Mouse (Mus musculus) forebrain, embryonic 14.5 days (tissue): ENCODE measurements around the gene Tmprss4. TPM values are rescaled to one million over a fixed set of nuclear protein-coding genes. Genes with fewer than 3 reads are reported as not detected.

ENCODE experiments used
- ATAC-seq: fragments of 200-750 bp; cut with Nextera tagmentation; 2 replicates; pipeline ENCODE4 v1.8.0; 2017; ENCODE audit warnings: mild to moderate bottlenecking, moderate library complexity
- DNase-seq: peaks from one replicate; pipeline ENCODE4 v3.0.0-alpha.2; 2015; ENCODE audit warnings: low spot score
- H3K27ac ChIP-seq: fragments of 300-500 bp; sonication (generic); 2 replicates; pipeline ENCODE4 v1.5.1; 2014; ENCODE audit warnings: low read depth, mild to moderate bottlenecking, control low read depth, low read length, moderate library complexity
- H3K27me3 ChIP-seq: fragments of 300-500 bp; sonication (generic); replicated peaks from 2 replicates; pipeline ENCODE4 v1.6.1; 2014; ENCODE audit warnings: low read length, control low read depth, mixed read lengths; ENCODE audit not compliant: control insufficient read depth, insufficient read depth
- H3K36me3 ChIP-seq: fragments of 300-500 bp; sonication (generic); 2 replicates; pipeline ENCODE4 v1.6.1; 2014; ENCODE audit warnings: low read length, control low read depth; ENCODE audit not compliant: control insufficient read depth, insufficient read depth
- H3K4me1 ChIP-seq: fragments of 300-500 bp; sonication (generic); 2 replicates; pipeline ENCODE4 v1.6.1; 2014; ENCODE audit warnings: antibody characterized with exemption, low read length, control low read depth; ENCODE audit not compliant: control insufficient read depth, insufficient read depth
- H3K4me2 ChIP-seq: fragments of 300-500 bp; sonication (generic); 2 replicates; pipeline ENCODE4 v1.6.1; 2014; ENCODE audit warnings: mild to moderate bottlenecking, control low read depth, low read length
- H3K4me3 ChIP-seq: fragments of 300-500 bp; sonication (generic); 2 replicates; pipeline ENCODE4 v1.5.1; 2014; ENCODE audit warnings: low read depth, low read length, control low read depth
- H3K9ac ChIP-seq: fragments of 300-500 bp; sonication (generic); 2 replicates; pipeline ENCODE4 v1.6.1; 2014; ENCODE audit warnings: mild to moderate bottlenecking, low read length, control low read depth, moderate library complexity
- H3K9me3 ChIP-seq: fragments of 300-500 bp; sonication (generic); replicated peaks from 2 replicates; pipeline ENCODE4 v1.6.1; 2016; ENCODE audit warnings: low read length, control low read depth, mixed read lengths; ENCODE audit not compliant: control insufficient read depth
- WGBS: fragments of 180-500 bp; shearing (Covaris S2); extraction: QIAGEN DNeasy Blood & Tissue Kit; methylation state at CpG from one replicate; pipeline ENCODE4 v1.1.7; 2014; 5-methylcytosine and 5-hydroxymethylcytosine counted together
- polyA plus RNA-seq: library from polyadenylated mRNA; unstranded; fragments of >200 nt; fragmentation: Nextera tagmentation; extraction: Ambion mirVana; gene quantifications from 2 replicates; pipeline ENCODE4 v1.2.1, GENCODE M21; 2014

The Tmprss4 gene
- not detected in 2 replicates for polyA plus RNA-seq

- DNase-seq (no peak), ATAC-seq (no peak)
- WGBS, result 78% methylated on average over 8 of the region's 8 CpGs
Measured at GRCm38 (mm10) chr9:45203797-45204410, at the start of gene Tmprss4. Gene Tmprss4, minus strand, starts transcription at chr9:45204092.

DNA sequence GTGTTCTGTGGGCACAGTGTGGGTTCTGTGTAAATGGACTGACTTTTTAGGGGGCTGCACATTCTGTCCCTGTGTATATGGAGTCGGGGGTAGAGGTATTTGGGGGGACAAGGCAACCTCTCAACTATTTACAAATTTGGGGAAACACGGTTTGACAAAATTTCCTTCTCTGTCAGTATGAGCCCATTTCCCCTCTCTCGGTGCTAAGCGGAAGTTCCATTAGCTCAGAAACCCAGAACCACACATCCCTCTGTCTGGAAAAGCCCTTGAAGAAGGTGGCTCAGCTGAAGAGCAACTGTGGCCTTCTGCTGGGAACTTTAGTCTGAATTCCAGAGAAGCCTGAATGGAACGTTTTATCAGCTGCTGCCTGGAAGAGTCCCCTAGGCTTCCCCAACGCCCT lies 48.5 kb upstream of the Tmprss4 start:
- H3K9ac ChIP-seq, result no peak overlapping the region
- H3K4me3 ChIP-seq, result no peak overlapping the region
- H3K36me3 ChIP-seq, result no peaks in the 10 kb centered on the region
- H3K9me3 ChIP-seq, result no peaks in the 10 kb centered on the region
- no peak overlapping the region for H3K4me2 ChIP-seq
- ATAC-seq (no peak), DNase-seq (no peak)
- H3K27ac ChIP-seq, result no peak overlapping the region
- H3K4me1 ChIP-seq, result no peaks in the 10 kb centered on the region
- H3K27me3 ChIP-seq, result no peaks in the 10 kb centered on the region
- 72% methylated on average over 6 of the region's 6 CpGs for WGBS

More at GRCm38 (mm10) chr9:45203797-45204410, at the start of gene Tmprss4:
- Histone ChIP-seq H3K4me1 (no peaks in the 10 kb centered on the region), H3K27ac (no peak within 1 kb of the TSS), H3K36me3 (no peaks in the 10 kb centered on the region), H3K27me3 (no peaks in the 10 kb centered on the region), H3K4me2 (no peak within 1 kb of the TSS), H3K9me3 (no peaks in the 10 kb centered on the region), H3K9ac (no peak within 1 kb of the TSS), H3K4me3 (no peak within 1 kb of the TSS)

DNA sequence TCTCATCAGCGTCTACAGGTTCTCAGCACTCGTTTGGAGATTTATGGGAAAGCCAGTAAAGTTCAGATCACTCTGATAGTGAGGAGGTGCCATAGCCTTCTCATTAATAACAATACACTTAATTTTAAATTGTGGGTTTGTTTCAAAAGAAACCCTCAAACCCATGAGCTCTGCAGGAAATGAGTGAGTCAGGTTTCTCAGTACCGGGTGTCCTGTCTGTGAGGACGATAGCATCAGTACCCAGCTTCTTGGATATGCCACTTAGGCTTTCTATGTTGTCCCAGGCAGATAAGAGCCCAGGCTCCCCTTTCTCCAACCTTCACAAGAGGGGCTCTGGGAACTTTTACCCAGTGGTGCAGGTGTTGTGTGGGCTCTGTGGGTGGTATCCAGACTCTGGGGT lies 48.1 kb upstream of the Tmprss4 start:
- no peaks in the 10 kb centered on the region for H3K27me3 ChIP-seq
- no peak overlapping the region for H3K9ac ChIP-seq
- WGBS, result 80% methylated on average over 4 of the region's 4 CpGs
- no peak for ATAC-seq
- H3K9me3 ChIP-seq, result no peaks in the 10 kb centered on the region
- no peak overlapping the region for H3K4me3 ChIP-seq
- H3K36me3 ChIP-seq, result no peaks in the 10 kb centered on the region
- H3K4me1 ChIP-seq, result no peaks in the 10 kb centered on the region
- no peak for DNase-seq
- H3K4me2 ChIP-seq, result no peak overlapping the region
- no peak overlapping the region for H3K27ac ChIP-seq

DNA sequence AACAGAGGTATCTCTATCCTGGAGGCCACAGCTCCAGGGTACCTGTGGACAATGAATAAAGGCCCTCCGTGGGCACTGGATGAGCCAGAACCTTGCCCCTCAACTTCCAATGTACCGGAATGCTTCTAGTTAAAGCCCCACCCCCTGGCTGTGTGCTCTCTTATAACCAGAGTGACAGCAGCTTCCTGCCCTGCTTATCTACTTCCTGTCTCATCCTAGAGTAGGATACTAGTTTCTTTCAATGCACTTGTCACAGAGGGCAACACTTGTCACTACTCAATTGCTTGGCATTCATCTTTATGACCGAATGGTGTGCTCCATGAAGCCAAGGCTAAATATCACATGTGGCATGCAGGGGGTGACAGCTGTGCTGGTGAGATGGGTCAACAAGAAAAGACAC lies 47.4 kb upstream of the Tmprss4 start:
- 89% methylated on average over 3 of the region's 3 CpGs for WGBS
- no peak for ATAC-seq
- H3K36me3 ChIP-seq, result no peaks in the 10 kb centered on the region

DNA sequence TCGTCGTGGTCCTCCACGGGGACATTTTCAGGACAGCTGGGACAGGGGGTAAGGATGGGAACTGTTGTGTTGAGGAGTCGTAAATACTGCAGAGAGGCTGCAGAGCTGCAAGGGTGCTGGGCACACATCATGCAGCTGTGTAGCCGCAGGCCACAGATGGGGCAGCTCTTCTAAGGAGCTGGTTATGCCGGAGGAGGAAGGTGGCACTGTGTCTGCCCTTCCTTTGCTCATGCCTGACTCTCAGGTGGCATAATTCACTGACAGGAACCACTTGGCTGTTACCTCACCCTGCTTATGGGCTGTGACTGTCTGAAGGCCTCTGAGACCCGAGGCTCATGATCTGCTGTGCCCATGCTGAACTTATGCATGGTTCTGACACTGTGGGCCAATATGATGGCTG lies 46.4 kb upstream of the Tmprss4 start:
- ATAC-seq, result no peak
- WGBS, result 83% methylated on average over 7 of the region's 7 CpGs
- no peak overlapping the region for H3K4me2 ChIP-seq
- no peak overlapping the region for H3K9ac ChIP-seq
- no peaks in the 10 kb centered on the region for H3K36me3 ChIP-seq
- no peak for DNase-seq
- no peaks in the 10 kb centered on the region for H3K9me3 ChIP-seq
- H3K4me3 ChIP-seq, result no peak overlapping the region
- no peaks in the 10 kb centered on the region for H3K27me3 ChIP-seq
- no peak overlapping the region for H3K27ac ChIP-seq
- no peaks in the 10 kb centered on the region for H3K4me1 ChIP-seq

More for the DNA sequence above, 47.4 kb upstream of the Tmprss4 start:
- H3K27me3 ChIP-seq, result no peaks in the 10 kb centered on the region
- no peak overlapping the region for H3K27ac ChIP-seq
- H3K4me1 ChIP-seq, result no peaks in the 10 kb centered on the region
- no peak for DNase-seq
- no peaks in the 10 kb centered on the region for H3K9me3 ChIP-seq
- no peak overlapping the region for H3K4me2 ChIP-seq
- H3K4me3 ChIP-seq, result no peak overlapping the region
- H3K9ac ChIP-seq, result no peak overlapping the region

DNA sequence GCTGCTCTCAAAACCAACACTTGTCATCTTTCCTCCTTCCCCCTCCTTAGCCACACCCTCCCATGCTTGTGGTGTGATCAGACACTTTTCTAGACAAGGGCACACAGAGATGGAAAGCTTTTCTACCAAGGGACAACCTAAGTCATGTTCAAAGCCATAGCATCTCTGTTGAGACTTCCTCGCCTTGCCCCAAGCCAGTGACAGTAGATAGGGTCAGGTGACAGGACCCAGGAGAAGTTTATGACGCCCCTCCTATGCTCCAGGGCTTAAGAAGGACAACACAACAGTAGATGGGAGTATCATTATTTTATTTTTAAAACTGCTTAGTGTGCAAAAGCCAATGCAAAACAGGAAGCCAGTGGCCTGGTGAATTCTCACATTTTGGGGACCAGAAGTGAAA lies 43.6 kb upstream of the Tmprss4 start:
- H3K27ac ChIP-seq, result no peak overlapping the region
- WGBS, result 68% methylated on average over 2 of the region's 2 CpGs
- no peak for DNase-seq

GRCm38 (mm10) chr9:45246060-45246459 lies 42.2 kb upstream of the Tmprss4 start:
- DNase-seq (no peak), ATAC-seq (no peak)
- Histone ChIP-seq H3K9ac (no peak overlapping the region), H3K9me3 (no peaks in the 10 kb centered on the region), H3K27ac (no peak overlapping the region), H3K4me2 (no peak overlapping the region), H3K27me3 (no peaks in the 10 kb centered on the region), H3K36me3 (no peaks in the 10 kb centered on the region), H3K4me1 (no peaks in the 10 kb centered on the region), H3K4me3 (no peak overlapping the region)
- 94% methylated on average over 6 of the region's 6 CpGs for WGBS

More for the DNA sequence above, 43.6 kb upstream of the Tmprss4 start:
- no peak overlapping the region for H3K4me3 ChIP-seq
- no peak for ATAC-seq
- H3K4me1 ChIP-seq, result no peaks in the 10 kb centered on the region
- H3K36me3 ChIP-seq, result no peaks in the 10 kb centered on the region
- H3K9me3 ChIP-seq, result no peaks in the 10 kb centered on the region
- no peak overlapping the region for H3K9ac ChIP-seq
- no peaks in the 10 kb centered on the region for H3K27me3 ChIP-seq
- no peak overlapping the region for H3K4me2 ChIP-seq

GRCm38 (mm10) chr9:45245432-45245831 lies 41.5 kb upstream of the Tmprss4 start:
- H3K27me3 ChIP-seq, result no peaks in the 10 kb centered on the region
- no peaks in the 10 kb centered on the region for H3K36me3 ChIP-seq
- no peak for DNase-seq
- 86% methylated on average over 1 of the region's 1 CpGs for WGBS
- H3K27ac ChIP-seq, result no peak overlapping the region
- no peak overlapping the region for H3K4me2 ChIP-seq
- H3K9me3 ChIP-seq, result no peaks in the 10 kb centered on the region
- ATAC-seq, result no peak
- H3K9ac ChIP-seq, result no peak overlapping the region
- H3K4me3 ChIP-seq, result no peak overlapping the region
- H3K4me1 ChIP-seq, result no peaks in the 10 kb centered on the region

DNA sequence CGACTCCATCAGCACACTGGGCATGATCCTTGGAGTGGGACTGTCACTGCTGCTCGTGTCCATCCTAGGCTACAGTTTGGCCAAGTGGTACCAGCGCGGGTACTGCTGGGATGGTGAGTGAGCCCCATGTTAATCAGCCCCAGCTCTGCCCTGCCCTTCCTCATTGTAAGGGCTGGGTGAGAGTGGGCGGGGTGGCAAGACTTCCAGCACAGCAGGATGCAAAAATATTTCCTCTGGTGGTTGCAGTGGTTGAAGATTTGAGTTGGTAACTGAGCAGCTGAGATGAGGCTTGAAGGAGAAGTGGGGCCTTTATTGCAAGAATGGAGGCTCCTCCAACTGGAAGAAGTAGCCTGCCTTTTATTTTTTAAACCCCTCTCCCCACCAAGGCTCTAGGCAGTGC lies 37.5 kb upstream of the Tmprss4 start:
- WGBS, result 85% methylated on average over 5 of the region's 5 CpGs
- no peaks in the 10 kb centered on the region for H3K4me1 ChIP-seq

More for the DNA sequence above, 37.5 kb upstream of the Tmprss4 start:
- no peak for DNase-seq
- no peak overlapping the region for H3K4me3 ChIP-seq
- H3K4me2 ChIP-seq, result no peak overlapping the region
- H3K9ac ChIP-seq, result no peak overlapping the region
- no peaks in the 10 kb centered on the region for H3K27me3 ChIP-seq
- no peaks in the 10 kb centered on the region for H3K9me3 ChIP-seq
- no peak for ATAC-seq
- no peaks in the 10 kb centered on the region for H3K36me3 ChIP-seq
- no peak overlapping the region for H3K27ac ChIP-seq
